Mouse (Mus musculus) mouse embryonic stem cell (cell line): ENCODE results near the gene Unc45a.

Experiments used
- in situ Hi-C, 2 experiments: fragments of 300-500 bp; cut with MboI; formaldehyde crosslinking; loops; 1 replicate in 1 of 2; 3 replicates in 1 of 2; pipeline ENCODE4 v1.14.3; 2019 to 2020; ENCODE audit warnings: low sequenced_read_pairs in 2 of 2, low pct_unique_long_range_greater_than_20kb in 1 of 2, mixed read lengths in 1 of 2; ENCODE audit not compliant: unreplicated experiment in 1 of 2

Unc45a gene

GRCm38 (mm10) chr7:80301522-80301921, 39.3 kb downstream of the Unc45a start:
- in situ Hi-C loops: loop anchor here (10.0 to 25.0 kb wide), 3 partner anchors 614 to 864 kb away; no protein-coding TSS in a partner anchor

DNA sequence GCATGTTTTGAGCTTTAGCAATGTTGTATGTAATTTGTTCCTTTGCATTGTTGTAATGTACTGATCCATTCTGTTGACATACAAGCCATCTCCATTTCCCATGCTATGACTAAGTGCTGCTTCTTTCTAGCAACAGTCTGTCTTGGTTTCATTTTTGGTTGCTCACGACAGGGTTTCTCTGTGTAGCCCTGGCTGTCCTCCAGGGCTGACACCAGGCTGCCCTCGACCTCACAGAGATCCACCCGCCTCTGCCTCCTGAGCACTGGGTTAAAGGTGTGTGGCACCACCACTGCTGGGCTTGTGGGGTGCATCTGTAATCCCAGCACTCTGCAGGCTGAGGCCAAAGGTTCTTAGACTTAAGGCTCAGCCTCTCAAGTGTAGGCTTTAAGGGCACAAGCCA, 41.2 kb downstream of the Unc45a start:
- in situ Hi-C loops: no loop called here

DNA sequence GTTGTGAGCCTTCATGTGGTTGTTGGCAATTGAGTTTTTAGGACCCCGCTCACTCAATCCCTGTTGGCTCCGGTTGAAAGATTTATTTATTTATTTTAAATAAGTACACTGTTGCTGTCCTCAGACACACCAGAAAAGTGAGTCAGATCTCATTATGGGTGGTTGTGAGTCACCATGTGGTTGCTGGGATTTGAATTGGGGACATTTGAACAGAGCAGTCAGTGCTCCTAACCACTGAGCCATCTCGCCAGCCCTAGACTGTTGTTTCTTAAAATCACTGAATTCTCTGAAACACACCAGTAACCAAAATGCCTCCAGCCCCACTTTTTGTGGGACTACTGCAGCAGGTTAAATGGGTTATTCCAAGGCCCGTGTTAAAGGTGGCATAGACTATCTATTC, 42.1 kb downstream of the Unc45a start:
- in situ Hi-C loops: no loop called here

DNA sequence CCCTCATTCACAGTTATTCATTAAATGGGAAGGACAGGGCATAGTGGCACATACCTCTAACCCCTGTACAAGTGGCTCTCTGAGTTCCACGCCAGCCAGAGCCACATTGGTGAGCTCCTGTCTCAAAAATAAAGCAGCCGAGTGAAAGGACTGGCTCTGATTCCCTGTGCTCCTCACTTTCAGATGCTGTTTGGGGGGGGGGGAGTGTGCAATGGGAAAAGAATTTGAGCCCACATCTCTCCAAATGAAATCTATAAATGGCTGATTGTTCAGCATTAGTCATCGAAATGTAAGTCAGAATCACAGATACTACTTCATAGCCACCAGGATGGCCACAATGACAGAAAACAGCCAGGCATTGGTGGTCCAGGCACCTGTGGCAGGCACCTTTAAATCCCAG, 43.8 kb downstream of the Unc45a start:
- in situ Hi-C loops: no loop called here

DNA sequence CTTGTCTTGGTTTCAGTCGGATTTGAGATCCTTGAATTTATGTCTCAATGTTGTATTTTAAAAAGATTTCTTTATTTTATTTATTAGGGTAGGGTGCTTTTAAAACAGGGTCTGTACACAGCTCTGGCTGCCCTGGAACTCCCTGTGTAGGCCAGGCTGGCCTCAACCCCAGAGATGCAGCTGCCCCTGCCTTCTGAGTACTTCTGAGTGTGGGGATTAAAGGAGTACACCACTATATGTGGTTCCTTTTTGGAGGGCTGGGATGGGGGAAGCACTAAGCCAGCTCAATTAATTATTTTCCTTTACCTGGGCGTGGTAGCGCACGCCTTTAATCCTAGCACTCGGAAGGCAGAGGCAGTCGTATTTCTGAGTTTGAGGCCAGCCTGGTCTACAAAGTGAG, 44.3 kb downstream of the Unc45a start:
- in situ Hi-C loops: no loop called here

DNA sequence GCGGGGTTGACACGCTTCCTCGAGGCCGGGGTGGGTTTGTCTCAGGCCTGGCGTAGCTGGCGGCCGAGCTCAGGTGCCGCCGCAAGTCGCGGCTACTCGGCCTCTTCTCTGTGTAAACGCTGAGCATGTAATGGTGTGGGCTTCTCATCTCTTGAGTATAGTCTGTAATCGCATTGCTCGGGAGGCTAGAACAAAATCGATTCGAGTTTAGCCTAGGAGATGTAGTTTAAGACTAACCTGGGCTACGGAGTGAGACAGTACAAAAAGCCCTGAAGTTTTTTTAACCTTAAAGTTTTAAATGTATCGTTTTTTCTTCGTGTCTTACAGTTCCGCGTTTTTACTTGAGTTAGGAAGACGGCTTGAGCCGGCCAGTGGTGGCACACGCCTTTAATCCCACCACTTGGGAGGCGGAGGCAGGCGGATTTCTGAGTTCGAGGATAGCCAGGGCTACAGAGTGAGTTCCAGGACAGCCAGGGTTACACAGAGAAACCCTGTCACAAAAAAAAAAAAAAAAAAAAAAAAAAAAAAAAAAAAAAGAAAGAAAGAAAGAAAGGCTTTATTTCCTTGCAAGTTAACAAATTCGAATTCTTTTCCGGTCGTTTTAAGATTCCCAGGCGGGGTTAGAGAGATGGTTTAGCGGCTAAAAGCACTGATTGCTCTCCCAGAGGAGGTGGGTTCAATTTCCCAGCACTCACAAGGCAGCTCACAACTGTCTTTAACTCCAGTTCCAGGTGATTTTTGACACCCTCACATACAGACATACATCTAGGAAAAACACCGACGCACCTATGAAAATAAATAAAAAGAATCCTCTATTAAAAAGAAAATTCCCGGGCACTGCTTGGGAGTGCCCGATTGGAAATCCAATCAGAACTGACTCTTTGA, 45.8 kb downstream of the Unc45a start:
- in situ Hi-C loops: no loop called here

DNA sequence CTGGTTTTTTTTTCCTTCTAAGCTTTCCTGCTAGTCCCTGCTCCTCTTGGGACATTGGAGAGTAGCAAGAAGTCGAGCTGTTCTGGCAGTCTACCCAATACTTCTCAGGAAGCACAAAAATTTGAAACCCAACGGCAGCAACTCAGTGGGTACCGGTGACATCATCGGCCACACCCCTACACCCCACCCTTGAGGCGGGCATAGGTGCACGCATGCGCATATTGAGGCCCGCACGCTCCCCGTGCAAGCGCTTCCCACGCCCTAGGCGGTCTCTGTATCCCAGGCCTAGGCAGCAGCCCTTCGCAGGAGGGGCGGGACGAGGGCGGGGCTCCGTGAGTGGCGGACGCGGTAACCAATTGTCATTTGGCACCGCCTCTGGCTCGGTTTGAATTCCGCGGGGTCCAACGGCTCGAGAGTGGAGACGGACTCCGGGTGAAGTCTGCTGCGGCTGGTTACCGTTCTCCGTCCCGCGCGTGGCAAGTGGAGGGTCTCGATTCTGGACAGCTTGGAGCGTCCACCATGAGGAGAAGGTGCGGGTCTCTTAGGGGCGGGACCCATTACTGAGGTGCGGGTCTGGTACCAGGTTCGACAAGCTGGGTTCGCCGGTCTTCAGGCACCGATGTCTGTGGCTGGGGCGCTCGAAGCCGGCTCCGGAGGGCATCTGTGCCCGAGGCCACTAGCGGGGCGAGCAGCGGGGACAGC, 46.6 kb downstream of the Unc45a start, which contains the start of gene Prc1:
Prc1 (plus strand) TSS at position 389 of the 702 bp plus-strand sequence.
- in situ Hi-C loops: no loop called here

DNA sequence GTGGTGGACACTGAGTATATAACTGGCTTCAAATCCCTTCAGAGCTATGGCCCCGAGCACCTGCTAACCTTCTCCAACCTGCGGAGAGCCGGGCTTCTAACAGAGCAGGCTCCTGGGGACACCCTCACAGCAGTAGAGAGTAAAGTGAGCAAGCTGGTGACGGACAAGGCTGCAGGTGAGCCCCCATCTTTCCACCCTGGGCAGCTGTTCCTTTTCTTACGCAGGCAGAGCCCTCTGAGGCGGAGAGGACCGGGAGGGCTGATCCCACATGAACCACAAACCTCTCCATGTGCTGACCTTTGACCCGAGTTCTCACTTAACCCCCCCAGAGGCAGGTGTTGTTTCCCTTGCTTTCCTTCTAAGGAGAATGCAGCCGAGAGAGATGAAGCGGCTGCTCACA, 53.1 kb downstream of the Unc45a start:
- in situ Hi-C loops: no loop called here

DNA sequence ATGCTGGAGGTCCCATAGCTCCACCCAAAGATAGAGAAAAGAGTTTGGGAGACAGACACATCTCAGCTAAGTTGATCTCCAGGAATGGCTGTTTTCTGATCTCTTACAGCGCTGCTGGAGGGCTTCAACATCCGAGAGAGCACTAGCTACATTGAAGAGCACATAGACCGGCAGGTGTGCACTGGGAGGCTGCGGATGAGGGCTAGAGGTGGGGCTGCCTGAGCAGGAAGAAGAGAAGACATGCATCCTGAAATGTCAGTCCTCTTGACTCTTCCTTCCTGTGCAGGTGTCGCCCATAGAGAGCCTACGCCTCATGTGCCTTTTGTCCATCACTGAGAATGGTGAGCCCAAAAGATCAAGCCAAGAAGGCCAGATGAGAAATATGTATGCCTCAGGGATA, 55.1 kb downstream of the Unc45a start:
- in situ Hi-C loops: no loop called here

GRCm38 (mm10) chr7:80284391-80284790, 56.4 kb downstream of the Unc45a start:
- in situ Hi-C loops: no loop called here

- in situ Hi-C loops: no loop called here
Observed at GRCm38 (mm10) chr7:80283226-80283918, 57.4 kb downstream of the Unc45a start.

DNA sequence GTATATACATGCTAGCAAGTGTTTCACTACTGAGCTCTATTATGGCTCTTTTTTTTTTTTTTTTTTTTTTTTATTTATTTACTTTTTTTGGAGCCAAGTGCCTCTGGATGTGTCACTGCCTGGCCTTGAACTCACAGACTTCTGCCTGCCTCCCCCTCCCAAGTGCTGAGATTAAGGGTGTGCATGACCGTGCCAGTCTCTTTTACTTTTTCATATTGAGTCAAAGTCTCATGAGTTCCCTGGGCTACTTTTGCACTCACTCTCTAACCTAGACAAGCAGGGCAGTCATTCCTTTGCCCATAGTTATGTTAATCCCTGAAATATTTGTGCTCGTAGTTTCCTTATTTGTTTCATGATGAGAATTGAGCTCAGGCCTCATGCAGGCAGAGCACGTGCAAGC, 59.2 kb downstream of the Unc45a start:
- in situ Hi-C loops: no loop called here

DNA sequence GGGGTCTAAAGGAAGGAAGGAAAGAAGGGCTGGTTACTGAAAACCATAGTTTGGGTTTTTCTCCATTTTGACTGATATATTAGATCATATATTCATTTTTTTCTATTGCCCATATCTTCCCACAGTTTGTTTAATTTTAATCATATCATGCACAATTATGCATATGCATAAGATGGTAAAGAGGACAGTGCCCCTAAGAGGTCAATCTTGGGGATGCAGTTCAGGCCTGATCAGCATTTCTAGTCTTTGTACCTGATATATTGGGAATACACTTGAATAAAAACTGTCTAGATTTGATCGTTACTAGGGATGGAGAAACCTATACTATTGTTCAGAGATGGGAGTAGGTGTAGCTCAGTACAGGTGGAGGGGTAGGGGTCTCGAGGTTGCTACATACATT, 59.8 kb downstream of the Unc45a start:
- in situ Hi-C loops: no loop called here

- in situ Hi-C loops: no loop called here
Observed at GRCm38 (mm10) chr7:80280032-80280431, 60.8 kb downstream of the Unc45a start.

- in situ Hi-C loops: no loop called here
Observed at GRCm38 (mm10) chr7:80276374-80276773, 64.4 kb downstream of the Unc45a start.
